Mouse (Mus musculus) hindbrain, embryonic 14.5 days (tissue): Measurements from ENCODE around the gene Gm9821. TPM values are rescaled to one million over a fixed set of nuclear protein-coding genes. Genes with fewer than 3 reads are reported as not detected.
A peak's percentile ranks its signal among the peaks of the same experiment; 100 is the strongest.

Experiments used
- ATAC-seq: fragments of 200-750 bp; cut with Nextera tagmentation; 2 replicates; pipeline ENCODE4 v1.8.0; 2017; ENCODE audit warnings: moderate number of reproducible peaks, mild to moderate bottlenecking, moderate TSS enrichment, moderate library complexity; ENCODE audit not compliant: low FRiP score
- DNase-seq: peaks from one replicate; pipeline ENCODE4 v3.0.0-alpha.2; 2015; ENCODE audit warnings: low spot score
- H3K27ac ChIP-seq: fragments of 300-500 bp; sonication (generic); 2 replicates; pipeline ENCODE4 v1.5.1; 2014; ENCODE audit warnings: mild to moderate bottlenecking, moderate library complexity
- H3K27me3 ChIP-seq: fragments of 300-500 bp; sonication (generic); 2 replicates; pipeline ENCODE4 v1.6.1; 2014; ENCODE audit warnings: mild to moderate bottlenecking, low read length, mixed read lengths; ENCODE audit not compliant: control insufficient read depth, insufficient read depth
- H3K36me3 ChIP-seq: fragments of 300-500 bp; sonication (generic); replicated peaks from 2 replicates; pipeline ENCODE4 v1.6.1; 2014; ENCODE audit not compliant: control insufficient read depth, insufficient read depth
- H3K4me1 ChIP-seq: fragments of 300-500 bp; sonication (generic); replicated peaks from 2 replicates; pipeline ENCODE4 v1.6.1; 2014; ENCODE audit warnings: antibody characterized with exemption, low read length, mixed read lengths; ENCODE audit not compliant: control insufficient read depth, insufficient read depth
- H3K4me2 ChIP-seq: fragments of 300-500 bp; sonication (generic); replicated peaks from 2 replicates; pipeline ENCODE4 v1.6.1; 2014; ENCODE audit warnings: mild to moderate bottlenecking, moderate library complexity
- H3K4me3 ChIP-seq: fragments of 300-500 bp; sonication (generic); replicated peaks from 2 replicates; pipeline ENCODE4 v1.5.1; 2014; ENCODE audit warnings: mild to moderate bottlenecking, low read length
- H3K9ac ChIP-seq: fragments of 300-500 bp; sonication (generic); 2 replicates; pipeline ENCODE4 v1.6.1; 2014
- H3K9me3 ChIP-seq: fragments of 300-500 bp; sonication (generic); 2 replicates; pipeline ENCODE4 v1.6.1; 2016; ENCODE audit warnings: low read length; ENCODE audit not compliant: control insufficient read depth
- whole genome bisulfite sequencing: fragments of 180-500 bp; shearing (Covaris S2); extraction: QIAGEN DNeasy Blood & Tissue Kit; methylation state at CpG from one replicate; pipeline ENCODE4 v1.1.7; 2014; 5-methylcytosine and 5-hydroxymethylcytosine counted together
- polyA plus RNA-seq: library from polyadenylated mRNA; unstranded; fragments of >200 nt; fragmentation: Nextera tagmentation; extraction: Ambion mirVana; gene quantifications from 2 replicates; pipeline ENCODE4 v1.2.1, GENCODE M21; 2014

Gene Gm9821
- polyA plus RNA-seq, 1 experiment from 2014 or later: 0.39 TPM

- peak overlapping the region; percentile 29 for H3K4me2 ChIP-seq
- peaks cover 42% of the 10 kb centered on the region for H3K4me1 ChIP-seq
- no peaks in the 10 kb centered on the region for H3K27me3 ChIP-seq
- no peak overlapping the region for H3K4me3 ChIP-seq
- no peaks in the 10 kb centered on the region for H3K9me3 ChIP-seq
- peak overlapping the region; percentile 39; the same call in 1 of the 2 replicates for H3K9ac ChIP-seq
- WGBS: 17% methylated on average over 15 of the region's 15 CpGs
- H3K36me3 ChIP-seq: no peaks in the 10 kb centered on the region
- DNase-seq (no peak), ATAC-seq (0 out of 2 replicates have a peak, but pooled peaks have one; percentile 15)
- peak overlapping the region; percentile 53 for H3K27ac ChIP-seq
Measured at GRCm38 (mm10) chr2:91950275-91951085, 5.0 kb downstream of the Gm9821 start.

DNA sequence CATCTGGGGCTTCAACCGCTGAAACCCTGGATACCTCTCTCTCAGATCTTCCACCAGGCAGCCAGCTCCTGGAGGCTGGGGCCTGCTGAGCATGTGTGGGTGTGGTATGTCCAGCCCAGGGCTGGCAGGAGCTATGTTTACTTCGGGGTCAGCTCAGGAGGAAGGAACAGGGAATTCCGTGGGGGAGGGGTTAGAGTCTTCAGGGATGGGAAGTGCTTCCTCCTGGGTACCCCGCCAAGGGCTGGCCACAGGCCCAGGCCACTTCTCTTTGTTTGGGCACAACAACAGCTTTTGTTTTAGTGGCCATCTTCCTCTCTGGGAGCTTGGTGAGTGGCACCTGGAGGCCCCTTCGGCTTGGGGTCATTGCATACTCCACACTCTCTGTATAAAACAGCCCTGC is 8.3 kb downstream of the Gm9821 start:
- H3K27me3 ChIP-seq: no peaks in the 10 kb centered on the region
- no peak overlapping the region for H3K27ac ChIP-seq
- H3K4me1 ChIP-seq: peaks cover 36% of the 10 kb centered on the region
- H3K9me3 ChIP-seq: no peaks in the 10 kb centered on the region
- no peak overlapping the region for H3K4me2 ChIP-seq
- H3K36me3 ChIP-seq: no peaks in the 10 kb centered on the region
- H3K9ac ChIP-seq: no peak overlapping the region
- ATAC-seq: no peak
- 16% methylated on average over 5 of the region's 5 CpGs for WGBS
- no peak overlapping the region for H3K4me3 ChIP-seq
- DNase-seq: no peak

DNA sequence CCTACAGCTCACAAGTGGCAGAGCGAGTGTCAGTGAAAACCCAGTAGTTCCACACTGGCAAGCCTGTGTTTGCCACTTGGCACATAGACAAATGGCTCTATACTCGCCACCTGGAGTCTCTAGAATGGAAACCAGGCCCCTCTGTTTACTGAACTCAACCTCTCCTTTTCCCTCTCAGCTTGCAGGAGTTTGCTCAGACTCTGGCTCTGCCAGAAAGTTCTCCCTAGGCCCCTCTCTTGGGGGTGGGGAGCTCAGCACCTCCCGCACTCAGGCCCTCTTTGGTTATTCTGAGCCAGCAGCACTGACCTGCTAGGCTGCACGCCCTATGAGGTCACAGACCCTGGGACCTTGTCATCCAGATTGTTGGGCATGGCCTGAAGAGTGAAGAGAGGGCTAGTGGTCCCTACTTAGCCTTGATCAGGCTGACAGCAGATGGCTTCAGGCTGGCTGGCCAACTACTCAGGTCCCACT is 9.7 kb downstream of the Gm9821 start:
- Histone ChIP-seq H3K27ac (no peak overlapping the region), H3K27me3 (no peaks in the 10 kb centered on the region), H3K9me3 (no peaks in the 10 kb centered on the region), H3K4me2 (no peak overlapping the region), H3K4me3 (no peak overlapping the region), H3K9ac (no peak overlapping the region), H3K4me1 (peaks cover 23% of the 10 kb centered on the region), H3K36me3 (no peaks in the 10 kb centered on the region)
- WGBS: 81% methylated on average over 4 of the region's 4 CpGs
- DNase-seq (no peak), ATAC-seq (no peak)

- H3K4me2 ChIP-seq: no peak overlapping the region
- peaks cover 17% of the 10 kb centered on the region; the same call in 1 of the 2 replicates for H3K4me1 ChIP-seq
- H3K27ac ChIP-seq: no peak overlapping the region
- no peak overlapping the region for H3K4me3 ChIP-seq
- H3K27me3 ChIP-seq: no peaks in the 10 kb centered on the region
- WGBS: 88% methylated on average over 6 of the region's 6 CpGs
- ATAC-seq: no peak
- no peaks in the 10 kb centered on the region for H3K9me3 ChIP-seq
- no peak overlapping the region for H3K9ac ChIP-seq
- H3K36me3 ChIP-seq: no peaks in the 10 kb centered on the region
- DNase-seq: no peak
Measured at GRCm38 (mm10) chr2:91955875-91956274, 10.4 kb downstream of the Gm9821 start.

DNA sequence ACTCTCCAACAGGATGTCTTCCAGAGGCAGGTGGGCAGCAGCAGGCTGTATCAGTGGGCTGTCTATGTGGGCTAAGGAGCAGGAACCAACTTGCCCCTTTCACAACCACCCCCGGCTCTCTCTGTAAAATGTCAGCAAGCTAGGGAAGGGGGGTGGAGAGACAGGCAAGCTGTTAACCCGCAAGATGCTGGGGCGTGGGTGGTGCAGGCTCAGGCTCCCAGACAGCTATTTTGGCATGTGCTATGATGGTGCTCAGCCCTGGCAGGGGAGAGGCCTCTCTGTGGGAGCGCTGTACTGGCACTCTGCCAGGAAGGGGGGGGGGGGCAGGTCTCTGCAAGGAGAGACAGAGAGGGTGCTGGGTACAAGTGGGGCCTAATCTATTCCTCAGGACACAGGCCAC is 11.6 kb downstream of the Gm9821 start:
- Histone ChIP-seq H3K4me3 (no peak overlapping the region), H3K27ac (no peak overlapping the region), H3K4me1 (peaks cover 26% of the 10 kb centered on the region), H3K9me3 (no peaks in the 10 kb centered on the region), H3K27me3 (no peaks in the 10 kb centered on the region), H3K9ac (no peak overlapping the region), H3K36me3 (no peaks in the 10 kb centered on the region), H3K4me2 (no peak overlapping the region)
- peak; percentile 46; the same call in 1 of the 2 replicates for ATAC-seq
- WGBS: 31% methylated on average over 3 of the region's 4 CpGs
- DNase-seq: no peak

DNA sequence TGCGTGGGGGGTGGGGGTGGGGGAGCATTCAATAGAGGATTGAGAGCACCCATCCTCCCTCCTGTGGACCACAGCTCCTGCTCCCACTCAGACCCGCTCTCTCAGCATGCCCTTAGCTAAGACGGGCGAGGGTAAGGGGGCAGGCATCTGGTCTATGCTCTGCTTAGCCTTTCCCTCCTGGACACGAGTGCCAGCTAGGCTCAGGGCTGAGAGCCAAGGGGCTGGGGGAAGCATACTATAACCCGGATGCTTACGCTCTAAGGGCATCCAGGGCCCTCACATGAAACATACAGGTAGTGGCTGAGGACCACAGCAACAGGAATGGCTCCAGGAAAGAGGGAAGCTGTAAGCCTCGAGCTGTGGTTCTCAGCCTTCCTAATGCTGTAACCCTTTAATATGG is 12.5 kb downstream of the Gm9821 start:
- no peaks in the 10 kb centered on the region for H3K36me3 ChIP-seq
- no peak overlapping the region for H3K4me2 ChIP-seq
- 84% methylated on average over 8 of the region's 8 CpGs for WGBS
- no peak overlapping the region for H3K27ac ChIP-seq
- no peaks in the 10 kb centered on the region for H3K27me3 ChIP-seq
- no peak overlapping the region for H3K9ac ChIP-seq
- no peak for ATAC-seq
- H3K4me1 ChIP-seq: peaks cover 31% of the 10 kb centered on the region
- no peak overlapping the region for H3K4me3 ChIP-seq
- no peaks in the 10 kb centered on the region for H3K9me3 ChIP-seq
- DNase-seq: no peak

DNA sequence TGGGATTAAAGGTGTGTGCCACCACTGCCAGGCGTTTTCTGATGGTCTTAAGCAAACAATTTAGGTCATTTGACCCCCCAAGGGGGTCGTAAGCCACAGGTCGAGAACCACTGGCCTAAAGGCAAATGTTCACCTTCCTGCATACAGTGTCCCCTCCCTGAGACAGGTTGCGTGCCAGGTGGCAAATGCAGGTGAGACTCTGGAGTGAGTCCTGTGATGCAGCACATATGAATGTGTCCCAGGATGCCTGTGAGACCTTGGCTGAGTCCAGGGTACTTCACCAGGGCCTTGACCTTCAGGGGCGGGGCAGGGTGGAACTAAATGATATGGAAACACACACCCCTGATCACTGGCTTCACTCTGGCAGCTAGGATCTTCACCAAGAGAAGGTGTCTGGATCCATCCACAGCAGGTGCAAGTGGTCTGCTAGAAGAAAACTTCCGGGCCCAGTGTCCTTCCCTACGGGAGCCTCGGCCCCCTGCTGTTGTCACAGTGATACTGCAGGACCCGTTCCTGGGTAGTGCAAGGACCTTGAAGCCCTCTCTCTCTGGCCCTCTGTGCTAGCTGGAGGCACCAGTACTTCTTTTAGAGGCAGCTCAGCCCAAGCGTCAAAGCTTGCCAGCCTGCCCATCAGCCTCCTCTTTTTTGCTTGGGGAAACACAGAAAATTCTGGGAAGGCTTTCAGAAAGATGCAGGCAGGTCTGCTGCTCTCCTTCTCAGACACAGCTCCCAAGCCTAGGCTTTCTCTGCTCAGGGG is 13.4 kb downstream of the Gm9821 start:
- Histone ChIP-seq H3K9ac (no peak overlapping the region), H3K36me3 (no peaks in the 10 kb centered on the region), H3K27me3 (no peaks in the 10 kb centered on the region), H3K27ac (no peak overlapping the region), H3K4me1 (peaks cover 29% of the 10 kb centered on the region), H3K4me3 (no peak overlapping the region), H3K9me3 (no peaks in the 10 kb centered on the region), H3K4me2 (no peak overlapping the region)
- DNase-seq (peak; percentile 52), ATAC-seq (no peak)
- 54% methylated on average over 10 of the region's 10 CpGs for WGBS

GRCm38 (mm10) chr2:91959544-91960410 is 14.3 kb downstream of the Gm9821 start:
- Histone ChIP-seq H3K4me2 (no peak overlapping the region), H3K9me3 (no peaks in the 10 kb centered on the region), H3K36me3 (no peaks in the 10 kb centered on the region), H3K4me3 (no peak overlapping the region), H3K27me3 (no peaks in the 10 kb centered on the region), H3K4me1 (peaks cover 27% of the 10 kb centered on the region), H3K9ac (0 out of 2 replicates have a peak overlapping the region, but pooled peaks have one; percentile 2), H3K27ac (no peak overlapping the region)
- ATAC-seq (no peak), DNase-seq (no peak)
- 59% methylated on average over 11 of the region's 11 CpGs for WGBS

- ATAC-seq: no peak
- WGBS: 85% methylated on average over 5 of the region's 5 CpGs
- Histone ChIP-seq H3K9me3 (no peaks in the 10 kb centered on the region), H3K27me3 (no peaks in the 10 kb centered on the region), H3K4me3 (no peak overlapping the region), H3K4me1 (peaks cover 27% of the 10 kb centered on the region), H3K9ac (no peak overlapping the region), H3K36me3 (no peaks in the 10 kb centered on the region), H3K4me2 (no peak overlapping the region), H3K27ac (no peak overlapping the region)
- no peak for DNase-seq
Measured at GRCm38 (mm10) chr2:91960459-91960858, 15.0 kb downstream of the Gm9821 start.
